Mouse (Mus musculus): ENCODE measurements at regions not wholly inside any gene's neighbourhood (a gene's known extent, or its start where the extent isn't known, plus 50 kb on each side); places are given as distances from the start of the nearest gene placed in this dataset.

DNA sequence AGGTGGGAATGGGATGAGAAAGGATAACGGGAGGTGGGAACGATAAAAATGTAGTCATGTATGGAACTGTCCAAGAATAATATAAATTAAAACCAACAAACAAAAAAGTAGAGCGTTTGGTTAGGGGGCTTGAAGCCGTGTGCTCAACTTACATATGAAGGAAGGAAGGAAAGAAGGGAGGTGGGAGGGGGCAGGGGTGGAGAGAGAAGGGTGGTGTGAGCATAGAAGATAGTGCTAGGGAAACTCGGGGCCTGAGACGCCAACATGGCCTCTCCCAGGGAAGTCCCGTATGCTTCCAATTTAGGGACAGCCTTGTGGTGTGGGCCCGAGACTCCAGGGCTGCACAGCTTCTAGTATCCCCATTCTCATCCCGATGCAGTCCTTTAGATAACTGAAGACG is 50.8 kb upstream of the Phc1 start:
- TF ChIP-seq POLR2A (IDR thresholded peaks at IDR 0.05; ENCODE audit: insufficient read depth, low read length): no peak
- TF ChIP-seq CTCF (IDR thresholded peaks at IDR 0.05; ENCODE audit: low read depth, low read length): no peak
